Mouse (Mus musculus): ENCODE measurements at regions not wholly inside any gene's neighbourhood (a gene's known extent, or its start where the extent isn't known, plus 50 kb on each side); places are given as distances from the start of the nearest gene placed in this dataset.
A peak's percentile ranks its signal among the peaks of the same experiment; 100 is the strongest.
"Not testable (repeated sequence)": the region's sequence is repeated elsewhere in the genome, so short reads cannot be mapped to it uniquely, and the experiment has no call there.

- Histone ChIP-seq H3K36me3 (no peaks in the 10 kb centered on the region), H3K4me1 (replicated peaks) (no peaks in the 10 kb centered on the region), H3K4me3 (no peak overlapping the region), H3K9me3 (0 out of 2 replicates have a peak, but pooled peaks cover under 1% of the 10 kb centered on the region), H3K27ac (no peak overlapping the region), H3K27me3 (ENCODE audit: insufficient read depth, poor library complexity, severe bottlenecking) (no peaks in the 10 kb centered on the region)
- DNase-seq (ENCODE audit: low spot score): no peak
- WGBS: 89% methylated on average over 7 of the region's 7 CpGs
These were observed 173.4 kb downstream of the Tomm20 start for GRCm38 (mm10) chr8:126772194-126772593.

DNA sequence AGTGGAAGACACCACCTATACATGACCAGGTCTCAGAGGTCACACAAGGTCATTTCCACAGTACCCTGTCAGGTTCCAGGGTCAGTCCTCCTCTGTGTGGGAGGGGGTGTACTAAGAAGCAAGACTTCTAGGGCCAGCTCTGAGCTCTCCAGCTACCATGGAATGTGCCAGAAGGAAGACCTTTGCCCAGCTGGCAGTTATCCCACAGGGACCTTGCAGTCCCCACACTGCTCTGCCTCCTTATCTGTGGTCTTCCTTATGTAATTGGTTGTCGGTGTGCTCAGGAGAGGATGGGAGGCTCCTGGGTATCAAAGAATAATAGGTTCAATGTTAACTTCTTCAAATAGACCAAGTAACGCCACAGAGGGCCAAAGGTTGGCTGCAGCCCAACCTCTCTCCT, 175.3 kb downstream of the Tomm20 start:
- H3K27me3 ChIP-seq (ENCODE audit: insufficient read depth, poor library complexity, severe bottlenecking); H3K27ac ChIP-seq; H3K36me3 ChIP-seq; H3K4me3 ChIP-seq; DNase-seq (ENCODE audit: low spot score); H3K9me3 ChIP-seq; H3K4me1 ChIP-seq (replicated peaks): not testable (repeated sequence)
- 90% methylated on average over 2 of the region's 2 CpGs for WGBS

DNA sequence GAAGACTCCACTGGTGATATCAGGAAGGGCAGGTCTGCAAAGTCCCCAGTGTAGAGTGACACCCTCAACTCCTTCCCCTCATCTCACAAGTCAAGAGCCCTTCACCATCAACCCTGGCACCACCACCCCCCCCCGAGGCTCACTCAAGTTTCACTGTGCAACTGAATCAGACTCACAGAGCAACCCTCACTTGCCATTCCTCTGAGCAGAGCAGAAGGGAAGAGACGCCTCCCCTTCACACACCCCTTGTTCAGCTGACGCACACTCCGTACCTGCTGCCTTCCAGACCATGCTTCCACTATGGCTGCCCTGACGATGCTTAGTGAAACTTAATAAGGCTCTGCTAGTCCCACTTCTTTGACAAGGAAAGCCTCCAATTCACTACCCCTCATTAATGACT, 174.4 kb upstream of the Irf2bp2 start:
- H3K36me3 ChIP-seq: no peaks in the 10 kb centered on the region
- H3K27ac ChIP-seq: no peak overlapping the region
- H3K4me3 ChIP-seq: no peak overlapping the region
- WGBS: 92% methylated on average over 5 of the region's 5 CpGs
- no peaks in the 10 kb centered on the region for H3K9me3 ChIP-seq
- no peaks in the 10 kb centered on the region for H3K27me3 ChIP-seq (ENCODE audit: insufficient read depth, poor library complexity, severe bottlenecking)
- no peak for DNase-seq (ENCODE audit: low spot score)
- H3K4me1 ChIP-seq (replicated peaks): no peaks in the 10 kb centered on the region

GRCm38 (mm10) chr8:126767341-126767740, 173.6 kb upstream of the Irf2bp2 start:
- no peak overlapping the region for H3K27ac ChIP-seq
- H3K36me3 ChIP-seq: no peaks in the 10 kb centered on the region
- WGBS: 96% methylated on average over 3 of the region's 3 CpGs
- no peaks in the 10 kb centered on the region for H3K4me1 ChIP-seq (replicated peaks)
- no peak overlapping the region for H3K4me3 ChIP-seq
- H3K27me3 ChIP-seq (ENCODE audit: insufficient read depth, poor library complexity, severe bottlenecking): no peaks in the 10 kb centered on the region
- H3K9me3 ChIP-seq: no peaks in the 10 kb centered on the region
- no peak for DNase-seq (ENCODE audit: low spot score)

- WGBS: 88% methylated on average over 6 of the region's 6 CpGs
- Histone ChIP-seq H3K36me3 (no peaks in the 10 kb centered on the region), H3K9me3 (no peaks in the 10 kb centered on the region), H3K27ac (no peak overlapping the region), H3K4me3 (no peak overlapping the region), H3K4me1 (replicated peaks) (peaks cover 10% of the 10 kb centered on the region), H3K27me3 (ENCODE audit: insufficient read depth, poor library complexity, severe bottlenecking) (no peaks in the 10 kb centered on the region)
- DNase-seq (ENCODE audit: low spot score): no peak
These were observed 172.0 kb upstream of the Irf2bp2 start for GRCm38 (mm10) chr8:126765693-126766238.

- H3K4me3 ChIP-seq: no peak overlapping the region
- DNase-seq (ENCODE audit: low spot score): no peak
- no peaks in the 10 kb centered on the region for H3K27me3 ChIP-seq (ENCODE audit: insufficient read depth, poor library complexity, severe bottlenecking)
- no peaks in the 10 kb centered on the region for H3K36me3 ChIP-seq
- no peaks in the 10 kb centered on the region for H3K9me3 ChIP-seq
- peaks cover 16% of the 10 kb centered on the region for H3K4me1 ChIP-seq (replicated peaks)
- no peak overlapping the region for H3K27ac ChIP-seq
- 96% methylated on average over 7 of the region's 7 CpGs for WGBS
These were observed 169.8 kb upstream of the Irf2bp2 start for GRCm38 (mm10) chr8:126763600-126763999.

DNA sequence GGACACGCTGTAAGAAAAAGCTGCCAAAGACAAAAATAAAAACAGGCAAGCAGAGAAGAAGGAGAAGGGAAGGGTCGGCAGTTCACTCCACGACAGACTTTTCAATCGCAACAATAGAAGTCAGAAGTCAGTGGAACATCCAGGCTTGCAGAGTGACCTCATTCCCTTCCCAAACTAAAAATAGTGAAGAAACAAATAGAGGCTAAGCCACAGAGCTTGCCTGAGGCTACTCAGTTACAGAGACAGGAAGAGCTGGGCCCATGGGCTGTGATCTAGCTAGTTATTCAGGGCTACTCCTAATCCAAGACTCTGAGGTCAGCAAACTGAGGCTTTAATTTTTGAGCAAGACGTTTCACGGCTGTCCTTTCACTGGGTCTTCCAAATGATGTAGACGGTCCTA, 165.9 kb upstream of the Irf2bp2 start:
- 75% methylated on average over 7 of the region's 7 CpGs for WGBS
- H3K27ac ChIP-seq: peak overlapping the region; percentile 23; the same call in 1 of the 2 replicates
- no peak overlapping the region for H3K4me3 ChIP-seq
- no peaks in the 10 kb centered on the region for H3K9me3 ChIP-seq
- no peak for DNase-seq (ENCODE audit: low spot score)
- H3K27me3 ChIP-seq (ENCODE audit: insufficient read depth, poor library complexity, severe bottlenecking): no peaks in the 10 kb centered on the region
- H3K4me1 ChIP-seq (replicated peaks): peaks cover 20% of the 10 kb centered on the region
- H3K36me3 ChIP-seq: no peaks in the 10 kb centered on the region

- Histone ChIP-seq H3K36me3 (no peaks in the 10 kb centered on the region), H3K27me3 (ENCODE audit: insufficient read depth, poor library complexity, severe bottlenecking) (no peaks in the 10 kb centered on the region), H3K27ac (no peak overlapping the region), H3K4me1 (replicated peaks) (peaks cover 21% of the 10 kb centered on the region), H3K9me3 (no peaks in the 10 kb centered on the region), H3K4me3 (no peak overlapping the region)
- 89% methylated on average over 4 of the region's 4 CpGs for WGBS
- no peak for DNase-seq (ENCODE audit: low spot score)
These were observed 165.2 kb upstream of the Irf2bp2 start for GRCm38 (mm10) chr8:126758951-126759350.

DNA sequence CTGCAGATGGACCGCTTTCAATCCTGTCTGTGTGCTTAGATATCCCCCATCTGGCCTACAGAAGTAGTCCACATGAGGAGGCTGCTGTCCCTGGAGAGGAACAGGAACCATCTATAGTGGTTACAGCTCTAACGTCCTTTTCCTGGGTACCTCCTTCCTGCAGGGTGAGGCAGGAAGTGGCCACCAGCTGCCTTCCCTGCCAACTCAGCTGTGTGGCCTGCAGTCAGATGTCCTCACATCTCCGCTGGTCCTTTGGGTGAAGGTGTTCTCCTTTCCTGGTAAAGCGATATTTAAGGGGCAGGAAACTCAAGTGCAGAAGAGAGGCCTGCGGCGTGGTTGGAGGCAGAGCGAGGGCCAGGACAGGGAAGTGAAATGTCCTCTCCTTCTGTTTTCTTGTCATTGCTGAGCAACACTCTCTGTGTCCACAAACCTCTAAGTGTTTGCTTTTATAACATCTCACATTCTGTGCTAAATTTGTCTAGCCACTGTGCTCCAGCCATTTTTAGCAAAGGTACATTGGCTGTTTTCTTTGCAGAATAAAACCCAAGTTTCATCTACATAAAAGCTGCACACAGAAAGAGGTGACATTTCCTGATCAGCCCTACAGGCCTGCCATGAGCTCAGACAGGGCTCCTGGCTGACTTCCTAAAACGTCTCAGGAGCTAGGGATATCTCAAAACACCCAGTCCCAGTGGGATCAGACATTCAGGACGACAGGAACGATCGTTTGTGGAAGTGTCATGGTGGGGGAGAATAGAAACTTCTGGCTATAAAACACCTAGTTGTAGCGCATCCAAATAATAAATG, 164.4 kb upstream of the Irf2bp2 start:
- no peaks in the 10 kb centered on the region for H3K27me3 ChIP-seq (ENCODE audit: insufficient read depth, poor library complexity, severe bottlenecking)
- H3K36me3 ChIP-seq: no peaks in the 10 kb centered on the region
- WGBS: 86% methylated on average over 12 of the region's 12 CpGs
- H3K9me3 ChIP-seq: no peaks in the 10 kb centered on the region
- no peak for DNase-seq (ENCODE audit: low spot score)
- H3K27ac ChIP-seq: peak overlapping the region; percentile 62; the same call in 1 of the 2 replicates
- no peak overlapping the region for H3K4me3 ChIP-seq
- peaks cover 28% of the 10 kb centered on the region for H3K4me1 ChIP-seq (replicated peaks)

GRCm38 (mm10) chr8:126756300-126757097, 162.7 kb upstream of the Irf2bp2 start:
- no peak for DNase-seq (ENCODE audit: low spot score)
- no peaks in the 10 kb centered on the region for H3K27me3 ChIP-seq (ENCODE audit: insufficient read depth, poor library complexity, severe bottlenecking)
- H3K36me3 ChIP-seq: no peaks in the 10 kb centered on the region
- 82% methylated on average over 8 of the region's 8 CpGs for WGBS
- peaks cover 24% of the 10 kb centered on the region for H3K4me1 ChIP-seq (replicated peaks)
- H3K4me3 ChIP-seq: no peak overlapping the region
- no peak overlapping the region for H3K27ac ChIP-seq
- H3K9me3 ChIP-seq: no peaks in the 10 kb centered on the region

GRCm38 (mm10) chr8:126755669-126756068, 161.9 kb upstream of the Irf2bp2 start:
- no peaks in the 10 kb centered on the region for H3K27me3 ChIP-seq (ENCODE audit: insufficient read depth, poor library complexity, severe bottlenecking)
- peaks cover 18% of the 10 kb centered on the region for H3K4me1 ChIP-seq (replicated peaks)
- no peak for DNase-seq (ENCODE audit: low spot score)
- no peaks in the 10 kb centered on the region for H3K36me3 ChIP-seq
- WGBS: 88% methylated on average over 5 of the region's 5 CpGs
- no peak overlapping the region for H3K27ac ChIP-seq
- H3K4me3 ChIP-seq: no peak overlapping the region
- H3K9me3 ChIP-seq: no peaks in the 10 kb centered on the region

DNA sequence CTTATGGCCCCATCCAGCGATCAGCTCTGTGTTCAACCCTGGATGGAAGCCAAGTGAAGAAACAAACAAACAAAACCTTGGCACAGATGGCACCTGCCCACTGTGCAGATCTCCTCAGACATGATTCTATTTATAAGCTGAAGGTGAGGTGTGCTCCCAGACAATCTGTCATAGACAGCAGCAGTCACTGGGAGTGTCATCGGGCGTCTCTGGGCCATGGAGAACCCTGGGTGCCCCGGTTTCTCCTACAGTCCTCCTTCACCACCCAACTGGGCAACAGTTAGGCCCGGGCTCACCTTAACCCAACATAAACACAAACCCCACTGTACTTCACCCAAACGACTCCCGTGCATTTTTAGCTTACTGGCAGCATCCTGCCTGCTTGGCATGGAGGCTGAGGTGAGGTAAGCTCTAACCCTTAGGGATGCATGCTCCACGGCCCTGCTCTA, 160.6 kb upstream of the Irf2bp2 start:
- Histone ChIP-seq H3K9me3 (no peaks in the 10 kb centered on the region), H3K27ac (no peak overlapping the region), H3K36me3 (no peaks in the 10 kb centered on the region), H3K4me3 (no peak overlapping the region), H3K27me3 (ENCODE audit: insufficient read depth, poor library complexity, severe bottlenecking) (no peaks in the 10 kb centered on the region), H3K4me1 (replicated peaks) (peaks cover 16% of the 10 kb centered on the region)
- no peak for DNase-seq (ENCODE audit: low spot score)
- WGBS: 94% methylated on average over 8 of the region's 8 CpGs

All from hindbrain, embryonic 10.5 days (tissue).